Mouse (Mus musculus) forelimb bud, embryonic 11.5 days (tissue): ENCODE measurements around the gene Gm49027.
A peak's percentile ranks its signal among the peaks of the same experiment; 100 is the strongest.
"Not testable (repeated sequence)": the region's sequence is repeated elsewhere in the genome, so short reads cannot be mapped to it uniquely, and the experiment has no call there.

Experiments
- DNase-seq: peaks from one replicate; pipeline ENCODE4 v3.0.0-alpha.2; 2012; ENCODE audit warnings: low read depth, low spot score

Gm49027 gene

GRCm38 (mm10) chr5:123525281-123525680 is at the start of gene Gm49027:
Gm49027 (minus strand) TSS chr5:123525488.
- DNase-seq: no peak

- DNase-seq: no peak
Measured at GRCm38 (mm10) chr5:123573362-123573761, 48.1 kb upstream of the Gm49027 start.

GRCm38 (mm10) chr5:123572357-123573186 is 47.3 kb upstream of the Gm49027 start, which contains the start of gene Vps33a:
Vps33a (minus strand) TSS chr5:123573038.
- DNase-seq: peak; percentile 100

GRCm38 (mm10) chr5:123561128-123561527 is 35.8 kb upstream of the Gm49027 start:
- no peak for DNase-seq

- DNase-seq: no peak
Measured at GRCm38 (mm10) chr5:123559588-123559987, 34.3 kb upstream of the Gm49027 start.

- DNase-seq: no peak
Measured at GRCm38 (mm10) chr5:123556451-123556850, 31.2 kb upstream of the Gm49027 start.

GRCm38 (mm10) chr5:123555693-123556092 is 30.4 kb upstream of the Gm49027 start:
- DNase-seq: no peak

- no peak for DNase-seq
Measured at GRCm38 (mm10) chr5:123533801-123534200, 8.5 kb upstream of the Gm49027 start.

- DNase-seq: no peak
Measured at GRCm38 (mm10) chr5:123530056-123530455, 4.8 kb upstream of the Gm49027 start.

- no peak for DNase-seq
Measured at GRCm38 (mm10) chr5:123528641-123529040, 3.4 kb upstream of the Gm49027 start.

- no peak for DNase-seq
Measured at GRCm38 (mm10) chr5:123525916-123526495, 718 bp upstream of the Gm49027 start.

- DNase-seq: peak; percentile 73
Measured at GRCm38 (mm10) chr5:123524393-123524750, 916 bp downstream of the Gm49027 start.

- peak; percentile 97 for DNase-seq
Measured at GRCm38 (mm10) chr5:123523692-123524392, 1.4 kb downstream of the Gm49027 start, which contains the start of gene Diablo. Diablo (minus strand) TSS chr5:123524176.

- no peak for DNase-seq
Measured at GRCm38 (mm10) chr5:123522166-123522565, 3.1 kb downstream of the Gm49027 start.

- DNase-seq: no peak
Measured at GRCm38 (mm10) chr5:123521621-123522020, 3.7 kb downstream of the Gm49027 start.

- DNase-seq: no peak
Measured at GRCm38 (mm10) chr5:123520666-123521065, 4.6 kb downstream of the Gm49027 start.

- DNase-seq: no peak
Measured at GRCm38 (mm10) chr5:123514871-123515270, 10.4 kb downstream of the Gm49027 start.

- no peak for DNase-seq
Measured at GRCm38 (mm10) chr5:123512102-123512501, 13.2 kb downstream of the Gm49027 start.

GRCm38 (mm10) chr5:123511426-123511825 is 13.9 kb downstream of the Gm49027 start:
- not testable (repeated sequence) for DNase-seq

GRCm38 (mm10) chr5:123510160-123510559 is 15.1 kb downstream of the Gm49027 start, which contains the start of gene B3gnt4:
B3gnt4 (plus strand) TSS chr5:123510460.
- no peak for DNase-seq

GRCm38 (mm10) chr5:123508921-123509320 is 16.4 kb downstream of the Gm49027 start:
- DNase-seq: no peak
